Mouse (Mus musculus): ENCODE measurements around the gene Aldh4a1. TPM values are rescaled to one million over a fixed set of nuclear protein-coding genes. Genes with fewer than 3 reads are reported as not detected.
A peak's percentile ranks its signal among the peaks of the same experiment; 100 is the strongest.

Aldh4a1 gene
- total RNA-seq, 1 experiment, result 63.5 TPM

DNA sequence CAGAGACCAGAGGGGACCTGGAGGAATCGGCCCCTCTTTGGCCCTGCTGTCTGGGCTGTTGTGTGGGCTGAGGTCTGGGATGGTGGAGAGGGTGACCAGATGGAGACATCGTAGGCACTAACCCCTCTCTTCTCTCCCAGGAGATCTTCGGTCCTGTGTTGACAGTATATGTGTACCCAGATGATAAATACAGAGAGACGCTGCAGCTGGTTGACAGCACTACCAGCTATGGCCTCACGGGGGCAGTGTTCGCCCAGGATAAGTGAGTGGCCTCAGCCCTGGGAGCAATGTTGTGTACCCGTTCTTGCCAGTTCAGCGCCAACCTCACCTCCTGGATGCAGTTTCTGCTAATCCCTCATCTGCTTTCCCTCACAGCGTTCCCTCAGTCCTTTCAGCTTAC lies 21.3 kb downstream of the Aldh4a1 start:
- H3K9ac ChIP-seq (ENCODE audit: insufficient read depth, low read depth, low read length, poor library complexity, severe bottlenecking), result no peak overlapping the region
- in situ Hi-C loops (cut with MboI; ENCODE audit: low sequenced_read_pairs in 2 of 2, unreplicated experiment in 2 of 2), result loop anchor here in 1 of 2 experiments (5.0 kb wide), 1 partner anchor 213 kb away; no protein-coding TSS in a partner anchor
- peaks cover 34% of the 10 kb centered on the region for H3K36me3 ChIP-seq (ENCODE audit: control insufficient read depth, insufficient read depth, low read length, poor library complexity, severe bottlenecking)
- no peak overlapping the region; the same call in 1 of the 2 replicates for H3K27ac ChIP-seq (ENCODE audit: insufficient read depth, low read depth, low read length, poor library complexity, severe bottlenecking)
- TF ChIP-seq HCFC1 (IDR thresholded peaks at IDR 0.05; ENCODE audit: borderline replicate concordance, insufficient read depth, low read length) (no peak), CHD2 (IDR thresholded peaks at IDR 0.05; ENCODE audit: low read depth, low read length) (no peak), MAFK (IDR thresholded peaks at IDR 0.05; ENCODE audit: insufficient read depth, low read depth, low read length) (no peak), ZNF384 (IDR thresholded peaks at IDR 0.05; ENCODE audit: low read depth, low read length) (no peak), ZC3H11A (IDR thresholded peaks at IDR 0.05; ENCODE audit: borderline replicate concordance, low read depth, low read length) (no peak; the same call in 1 of the 2 replicates)
- peak; percentile 68 for DNase-seq (ENCODE audit: low read depth, low spot score)
- peaks cover 0 to 28% of the 10 kb centered on the region in 2 experiments; a peak in 2 of 4 replicates for H3K4me1 ChIP-seq (ENCODE audit: control insufficient read depth in 2 of 2, insufficient read depth in 2 of 2, low read length in 2 of 2, poor library complexity in 1 of 2)
- no peak overlapping the region for H3K4me3 ChIP-seq (ENCODE audit: insufficient read depth in 1 of 2, low read depth in 1 of 2, low read length in 2 of 2, poor library complexity in 1 of 2, severe bottlenecking in 1 of 2)
- no peaks in the 10 kb centered on the region for H3K9me3 ChIP-seq (ENCODE audit: control insufficient read depth, insufficient read depth, low read depth, low read length)

DNA sequence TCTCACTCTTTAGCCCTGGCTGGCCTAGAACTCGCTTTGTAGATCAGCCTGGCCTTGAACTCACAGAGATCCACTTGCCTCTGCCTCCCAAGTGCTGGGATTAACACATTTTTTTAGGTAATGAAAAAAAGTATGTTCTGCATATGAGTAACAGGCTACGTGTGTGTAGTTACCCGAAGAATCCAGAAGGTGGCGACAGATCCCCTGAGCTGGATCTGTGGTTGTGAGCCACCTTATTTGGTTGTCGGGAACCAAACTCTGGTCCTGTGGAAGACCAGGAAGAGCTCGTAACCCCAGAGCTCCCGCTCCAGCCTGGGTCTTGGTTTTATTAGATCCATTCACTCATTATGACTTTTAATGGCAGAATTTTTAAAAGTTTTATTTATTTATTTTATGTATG lies 24.2 kb downstream of the Aldh4a1 start:
- H3K9ac ChIP-seq (ENCODE audit: insufficient read depth, low read depth, low read length, poor library complexity, severe bottlenecking), result no peak overlapping the region
- peaks cover 34% of the 10 kb centered on the region for H3K36me3 ChIP-seq (ENCODE audit: control insufficient read depth, insufficient read depth, low read length, poor library complexity, severe bottlenecking)
- peak; percentile 67 for DNase-seq (ENCODE audit: low read depth, low spot score)
- in situ Hi-C loops (cut with MboI; ENCODE audit: low sequenced_read_pairs in 2 of 2, unreplicated experiment in 2 of 2), result no loop called here
- H3K27ac ChIP-seq (ENCODE audit: insufficient read depth, low read depth, low read length, poor library complexity, severe bottlenecking), result no peak overlapping the region
- H3K4me3 ChIP-seq (ENCODE audit: insufficient read depth in 1 of 2, low read depth in 1 of 2, low read length in 2 of 2, poor library complexity in 1 of 2, severe bottlenecking in 1 of 2), result no peak overlapping the region
- peaks cover 0 to 16% of the 10 kb centered on the region in 2 experiments; a peak in 2 of 4 replicates for H3K4me1 ChIP-seq (ENCODE audit: control insufficient read depth in 2 of 2, insufficient read depth in 2 of 2, low read length in 2 of 2, poor library complexity in 1 of 2)
- no peaks in the 10 kb centered on the region for H3K9me3 ChIP-seq (ENCODE audit: control insufficient read depth, insufficient read depth, low read depth, low read length)
- 0 out of 2 replicates have a peak, but pooled peaks have one; percentile 35 for TF ChIP-seq ZNF384 (IDR thresholded peaks at IDR 0.05; ENCODE audit: low read depth, low read length)
- TF ChIP-seq CHD2 (IDR thresholded peaks at IDR 0.05; ENCODE audit: low read depth, low read length), result no peak

DNA sequence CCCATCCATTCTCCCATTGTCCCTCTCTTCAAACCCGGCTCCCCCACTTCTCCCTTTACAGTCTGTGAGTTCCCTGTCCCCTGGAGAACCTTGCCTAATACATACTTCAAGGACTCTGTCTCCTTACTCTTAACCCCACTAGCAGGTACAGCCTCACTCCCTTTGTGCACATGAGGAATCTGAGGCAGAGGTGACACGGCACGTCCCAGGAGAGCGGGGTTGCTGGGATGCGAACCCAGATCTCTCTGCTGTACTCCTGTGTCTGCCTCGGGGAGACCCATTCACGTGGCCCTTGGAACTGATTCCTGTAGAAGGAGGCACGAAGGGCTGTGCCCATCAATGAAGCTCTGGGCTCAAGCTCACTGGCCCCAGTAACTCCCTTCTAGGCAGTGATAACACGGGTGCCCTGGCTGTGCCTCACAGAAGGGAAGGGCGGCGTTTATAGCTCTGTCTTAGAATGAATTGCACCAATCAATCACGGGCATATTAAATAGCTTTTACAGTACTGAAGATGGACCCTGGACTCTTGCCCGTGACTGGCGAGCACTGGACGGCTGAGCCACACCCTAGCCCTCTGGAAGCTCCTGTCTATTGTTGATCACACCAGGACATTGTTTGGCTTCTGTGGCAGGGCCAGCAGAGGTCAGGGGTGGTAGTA lies 27.5 kb downstream of the Aldh4a1 start:
- Histone ChIP-seq H3K27ac (ENCODE audit: insufficient read depth, low read depth, low read length, poor library complexity, severe bottlenecking) (no peak overlapping the region), H3K4me1 (ENCODE audit: control insufficient read depth in 2 of 2, insufficient read depth in 2 of 2, low read length in 2 of 2, poor library complexity in 1 of 2) (no peaks in the 10 kb centered on the region), H3K9me3 (ENCODE audit: control insufficient read depth, insufficient read depth, low read depth, low read length) (no peaks in the 10 kb centered on the region), H3K36me3 (ENCODE audit: control insufficient read depth, insufficient read depth, low read length, poor library complexity, severe bottlenecking) (peaks cover 13% of the 10 kb centered on the region), H3K4me3 (ENCODE audit: insufficient read depth in 1 of 2, low read depth in 1 of 2, low read length in 2 of 2, poor library complexity in 1 of 2, severe bottlenecking in 1 of 2) (no peak overlapping the region), H3K9ac (ENCODE audit: insufficient read depth, low read depth, low read length, poor library complexity, severe bottlenecking) (no peak overlapping the region)
- DNase-seq (ENCODE audit: low read depth, low spot score), result no peak
- no peak for TF ChIP-seq ZNF384 (IDR thresholded peaks at IDR 0.05; ENCODE audit: low read depth, low read length)
- TF ChIP-seq ZC3H11A (IDR thresholded peaks at IDR 0.05; ENCODE audit: borderline replicate concordance, low read depth, low read length), result no peak
- no peak for TF ChIP-seq CHD2 (IDR thresholded peaks at IDR 0.05; ENCODE audit: low read depth, low read length)
- no peak for TF ChIP-seq MAFK (IDR thresholded peaks at IDR 0.05; ENCODE audit: insufficient read depth, low read depth, low read length)
- TF ChIP-seq HCFC1 (IDR thresholded peaks at IDR 0.05; ENCODE audit: borderline replicate concordance, insufficient read depth, low read length), result no peak
- in situ Hi-C loops (cut with MboI; ENCODE audit: low sequenced_read_pairs in 2 of 2, unreplicated experiment in 2 of 2), result no loop called here

- Histone ChIP-seq H3K9me3 (ENCODE audit: control insufficient read depth, insufficient read depth, low read depth, low read length) (no peaks in the 10 kb centered on the region), H3K4me1 (ENCODE audit: control insufficient read depth in 2 of 2, insufficient read depth in 2 of 2, low read length in 2 of 2, poor library complexity in 1 of 2) (no peaks in the 10 kb centered on the region), H3K4me3 (ENCODE audit: insufficient read depth in 1 of 2, low read depth in 1 of 2, low read length in 2 of 2, poor library complexity in 1 of 2, severe bottlenecking in 1 of 2) (no peak overlapping the region), H3K9ac (ENCODE audit: insufficient read depth, low read depth, low read length, poor library complexity, severe bottlenecking) (no peak overlapping the region), H3K27ac (ENCODE audit: insufficient read depth, low read depth, low read length, poor library complexity, severe bottlenecking) (no peak overlapping the region), H3K36me3 (ENCODE audit: control insufficient read depth, insufficient read depth, low read length, poor library complexity, severe bottlenecking) (peaks cover 13% of the 10 kb centered on the region)
- TF ChIP-seq HCFC1 (IDR thresholded peaks at IDR 0.05; ENCODE audit: borderline replicate concordance, insufficient read depth, low read length) (no peak), CHD2 (IDR thresholded peaks at IDR 0.05; ENCODE audit: low read depth, low read length) (no peak), ZC3H11A (IDR thresholded peaks at IDR 0.05; ENCODE audit: borderline replicate concordance, low read depth, low read length) (no peak)
- DNase-seq (ENCODE audit: low read depth, low spot score), result no peak
- in situ Hi-C loops (cut with MboI; ENCODE audit: low sequenced_read_pairs in 2 of 2, unreplicated experiment in 2 of 2), result no loop called here
Observed at GRCm38 (mm10) chr4:139650907-139651306, 28.2 kb downstream of the Aldh4a1 start.

- H3K27ac ChIP-seq (ENCODE audit: insufficient read depth, low read depth, low read length, poor library complexity, severe bottlenecking), result no peak within 1 kb of the TSS; the same call in 1 of the 2 replicates
- no peaks in the 10 kb centered on the region for H3K4me1 ChIP-seq (ENCODE audit: control insufficient read depth in 2 of 2, insufficient read depth in 2 of 2, low read length in 2 of 2, poor library complexity in 1 of 2)
- H3K36me3 ChIP-seq (ENCODE audit: control insufficient read depth, insufficient read depth, low read length, poor library complexity, severe bottlenecking), result peaks cover 7% of the 10 kb centered on the region
- in situ Hi-C loops (cut with MboI; ENCODE audit: low sequenced_read_pairs in 2 of 2, unreplicated experiment in 2 of 2), result no loop called here
- DNase-seq (ENCODE audit: low read depth, low spot score), result no peak
- no peak within 1 kb of the TSS for H3K9ac ChIP-seq (ENCODE audit: insufficient read depth, low read depth, low read length, poor library complexity, severe bottlenecking)
- H3K9me3 ChIP-seq (ENCODE audit: control insufficient read depth, insufficient read depth, low read depth, low read length), result no peaks in the 10 kb centered on the region
- no peak for TF ChIP-seq HCFC1 (IDR thresholded peaks at IDR 0.05; ENCODE audit: borderline replicate concordance, insufficient read depth, low read length)
- no peak for TF ChIP-seq ZC3H11A (IDR thresholded peaks at IDR 0.05; ENCODE audit: borderline replicate concordance, low read depth, low read length)
- TF ChIP-seq MAFK (IDR thresholded peaks at IDR 0.05; ENCODE audit: insufficient read depth, low read depth, low read length), result no peak
- TF ChIP-seq CHD2 (IDR thresholded peaks at IDR 0.05; ENCODE audit: low read depth, low read length), result no peak
- no peak for TF ChIP-seq ZNF384 (IDR thresholded peaks at IDR 0.05; ENCODE audit: low read depth, low read length)
- no peak within 1 kb of the TSS for H3K4me3 ChIP-seq (ENCODE audit: insufficient read depth in 1 of 2, low read depth in 1 of 2, low read length in 2 of 2, poor library complexity in 1 of 2, severe bottlenecking in 1 of 2)
Observed at GRCm38 (mm10) chr4:139653238-139653637, 30.6 kb downstream of the Aldh4a1 start, which contains the start of gene Tas1r2. TSS of gene Tas1r2 (plus strand) at chr4:139653538.
